Mouse (Mus musculus): ENCODE measurements around the gene Arhgap10. TPM values are rescaled to one million over a fixed set of nuclear protein-coding genes. Genes with fewer than 3 reads are reported as not detected.
A peak's percentile ranks its signal among the peaks of the same experiment; 100 is the strongest.

The Arhgap10 gene
- total RNA-seq, 2 experiments from 2014 or later: 6.9 to 7.6 TPM

GRCm38 (mm10) chr8:77446294-77446693, 71.5 kb downstream of the Arhgap10 start:
- DNase-seq (ENCODE audit: low spot score in 2 of 2): no peak

DNA sequence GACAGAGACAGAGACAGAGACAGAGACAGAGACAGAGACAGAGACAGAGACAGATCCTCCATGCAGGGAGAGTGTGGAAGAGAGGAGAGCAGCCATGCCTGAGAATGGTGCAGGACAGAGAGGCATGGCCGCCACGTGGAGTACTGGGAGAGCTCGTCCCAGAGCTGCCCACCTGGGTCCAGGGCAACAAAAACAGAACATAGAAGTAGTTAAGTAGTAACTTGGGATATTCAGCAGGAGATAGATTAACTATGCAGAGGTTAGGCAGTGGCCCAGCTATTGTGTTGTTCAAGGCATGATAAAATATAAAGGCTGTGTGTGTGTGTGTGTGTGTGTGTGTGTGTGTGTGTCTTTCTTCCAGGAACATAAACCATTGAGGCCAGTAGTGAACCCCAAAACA, 72.1 kb downstream of the Arhgap10 start:
- DNase-seq (ENCODE audit: low spot score in 2 of 2): no peak

DNA sequence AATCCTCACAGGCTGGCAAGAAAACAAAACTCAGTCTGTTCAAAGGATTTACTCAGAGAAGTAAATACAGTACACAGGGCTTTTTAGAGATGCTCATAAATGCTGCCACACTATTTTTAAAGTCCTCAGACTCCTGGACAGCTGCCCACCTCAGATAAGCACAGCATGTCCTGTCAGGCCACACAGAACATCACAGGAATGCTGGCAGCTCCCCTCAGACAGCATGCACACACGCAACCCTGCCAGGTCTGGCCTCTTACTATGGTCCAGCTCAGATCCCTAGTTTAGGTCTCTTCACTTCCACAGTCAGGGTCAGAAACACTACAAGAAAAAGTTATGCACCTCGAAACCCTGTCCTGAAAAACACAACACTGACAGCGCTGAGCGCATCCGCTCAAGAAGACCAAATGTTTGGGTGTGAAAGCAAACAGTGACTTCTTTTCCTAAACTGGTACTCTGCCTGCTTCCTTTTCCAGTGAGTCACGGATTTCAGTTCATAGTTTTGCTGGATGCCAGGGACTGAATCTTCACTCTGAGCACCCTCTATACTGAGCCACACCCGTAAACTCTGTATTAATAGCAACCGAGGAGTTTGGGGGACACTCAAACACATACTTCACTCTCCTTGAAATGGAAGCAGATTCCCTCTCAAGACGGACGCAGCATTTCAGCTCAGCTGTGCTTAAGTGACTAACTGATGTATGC, 73.4 kb downstream of the Arhgap10 start:
- DNase-seq (ENCODE audit: low spot score in 2 of 2): no peak

GRCm38 (mm10) chr8:77442452-77442851, 75.3 kb downstream of the Arhgap10 start:
- no peak for DNase-seq (ENCODE audit: low spot score in 2 of 2)

DNA sequence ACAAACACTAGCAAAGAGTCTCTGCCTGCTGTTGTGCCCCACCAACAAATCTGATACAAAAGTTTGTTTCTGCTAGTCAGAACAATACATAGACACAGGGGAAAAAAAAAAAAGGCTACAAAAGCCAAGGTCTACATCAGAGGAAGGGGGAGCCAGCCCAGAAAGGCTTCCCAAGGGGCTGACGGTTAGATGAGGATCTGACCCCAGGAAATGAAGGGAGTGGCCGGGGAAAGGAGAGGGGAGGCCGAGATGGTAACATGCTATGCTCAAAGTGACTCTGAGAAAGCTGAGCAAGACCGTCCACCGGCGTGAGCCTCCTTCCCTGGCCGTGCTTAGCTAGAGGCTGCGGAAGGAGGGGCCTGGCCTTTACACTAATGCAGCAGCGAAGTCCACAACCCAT, 76.8 kb downstream of the Arhgap10 start:
- no peak for DNase-seq (ENCODE audit: low spot score in 2 of 2)

GRCm38 (mm10) chr8:77440324-77440880, 77.4 kb downstream of the Arhgap10 start:
- no peak for DNase-seq (ENCODE audit: low spot score in 2 of 2)

- no peak for DNase-seq (ENCODE audit: low spot score in 2 of 2)
Observed at GRCm38 (mm10) chr8:77439670-77440069, 78.1 kb downstream of the Arhgap10 start.

DNA sequence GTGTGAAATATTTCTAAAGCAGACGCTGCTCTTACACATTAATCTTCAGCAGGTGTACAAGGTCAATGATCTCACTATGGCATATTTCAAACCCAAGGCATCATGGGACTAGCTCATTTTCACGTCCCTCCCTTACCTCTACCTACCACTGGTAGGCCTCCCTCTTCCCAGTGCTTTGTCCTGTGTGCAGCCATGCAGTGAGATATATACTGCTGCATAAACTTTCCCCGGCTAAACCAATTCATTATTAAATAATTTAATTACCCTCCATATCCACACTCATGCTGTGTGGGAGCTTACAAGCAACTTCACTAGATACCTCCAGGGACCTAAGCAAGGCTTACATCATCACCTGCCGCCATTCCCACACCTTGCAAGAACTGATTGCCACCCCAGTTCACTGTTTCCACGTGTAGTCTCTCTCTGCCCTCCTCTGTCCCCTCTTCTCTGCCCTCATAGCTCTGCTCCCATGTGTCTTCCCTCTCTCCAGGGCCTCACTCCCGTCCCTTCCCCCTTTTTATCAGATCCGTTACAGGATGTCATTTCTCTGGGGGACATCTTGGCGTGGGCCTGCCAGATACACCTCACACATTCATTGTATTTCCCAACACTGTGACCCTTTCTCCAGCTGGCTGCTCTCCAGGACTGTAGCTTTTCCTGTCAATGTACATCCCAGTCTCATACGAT, 79.8 kb downstream of the Arhgap10 start:
- no peak for DNase-seq (ENCODE audit: low spot score in 2 of 2)

GRCm38 (mm10) chr8:77436013-77436990, 81.5 kb downstream of the Arhgap10 start:
- no peak for DNase-seq (ENCODE audit: low spot score in 2 of 2)

DNA sequence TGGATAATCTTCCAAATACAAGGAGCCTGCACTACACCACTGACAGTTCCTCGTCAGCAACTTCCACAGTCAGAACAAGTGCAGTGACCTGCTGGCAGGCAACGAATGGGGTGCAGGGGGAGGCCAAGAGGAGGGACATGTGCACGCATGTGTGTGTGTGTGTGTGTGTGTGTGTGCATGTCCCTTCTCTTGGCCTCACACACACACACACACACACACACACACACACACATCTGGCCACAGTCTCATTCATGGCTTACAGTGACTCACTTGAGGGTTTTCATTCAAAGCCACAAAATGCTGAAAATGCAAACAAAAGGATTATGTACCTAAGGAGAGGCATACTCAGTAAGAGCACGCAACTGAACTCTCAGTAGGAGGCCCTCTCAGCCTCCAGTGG, 84.5 kb downstream of the Arhgap10 start:
- DNase-seq (ENCODE audit: low spot score in 2 of 2): no peak

- DNase-seq (ENCODE audit: low spot score in 2 of 2): no peak
Observed at GRCm38 (mm10) chr8:77432726-77433125, 85.0 kb downstream of the Arhgap10 start.

- no peak for DNase-seq (ENCODE audit: low spot score in 2 of 2)
Observed at GRCm38 (mm10) chr8:77428420-77428819, 89.3 kb downstream of the Arhgap10 start.

- no peak for DNase-seq (ENCODE audit: low spot score in 2 of 2)
Observed at GRCm38 (mm10) chr8:77428015-77428414, 89.7 kb downstream of the Arhgap10 start.

DNA sequence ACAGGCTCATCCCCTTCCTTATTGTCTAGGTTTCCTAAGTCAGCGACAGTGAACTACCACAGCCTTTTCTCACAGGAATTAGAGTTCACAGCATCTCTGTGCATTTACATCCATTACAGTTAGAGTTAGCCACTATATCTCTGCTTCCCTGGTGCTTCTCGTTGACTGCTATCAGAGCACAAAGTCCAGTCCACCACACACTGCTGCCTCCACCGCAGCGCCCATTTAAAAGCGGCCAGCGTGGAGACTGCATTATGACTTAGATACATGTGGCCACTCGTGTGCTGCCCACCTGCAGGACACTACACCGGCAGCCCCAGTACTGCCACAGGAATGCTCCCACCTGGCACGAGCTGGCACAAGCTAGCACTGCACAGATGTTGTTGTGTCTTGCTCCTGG, 90.3 kb downstream of the Arhgap10 start:
- DNase-seq (ENCODE audit: low spot score in 2 of 2): no peak

DNA sequence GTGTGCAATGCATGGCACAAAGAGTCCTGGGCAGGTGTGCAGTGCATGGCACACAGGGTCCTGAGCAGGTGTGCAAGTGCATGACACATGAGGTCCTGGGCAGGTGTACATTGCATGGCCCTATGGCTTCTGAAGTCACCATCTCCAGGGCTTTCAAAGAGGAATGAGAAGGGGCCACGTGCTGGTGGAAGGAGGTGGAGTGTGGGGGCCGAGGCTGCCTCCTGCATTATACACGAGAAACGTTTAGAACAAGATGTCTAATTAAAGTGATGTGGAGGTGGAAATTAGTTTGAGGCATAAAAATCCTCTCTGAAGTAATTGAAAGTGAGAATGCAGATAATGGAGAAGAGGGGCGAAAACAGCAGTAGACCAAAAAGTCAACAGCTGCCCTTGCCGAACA, 93.9 kb downstream of the Arhgap10 start:
- no peak for DNase-seq (ENCODE audit: low spot score in 2 of 2)

DNA sequence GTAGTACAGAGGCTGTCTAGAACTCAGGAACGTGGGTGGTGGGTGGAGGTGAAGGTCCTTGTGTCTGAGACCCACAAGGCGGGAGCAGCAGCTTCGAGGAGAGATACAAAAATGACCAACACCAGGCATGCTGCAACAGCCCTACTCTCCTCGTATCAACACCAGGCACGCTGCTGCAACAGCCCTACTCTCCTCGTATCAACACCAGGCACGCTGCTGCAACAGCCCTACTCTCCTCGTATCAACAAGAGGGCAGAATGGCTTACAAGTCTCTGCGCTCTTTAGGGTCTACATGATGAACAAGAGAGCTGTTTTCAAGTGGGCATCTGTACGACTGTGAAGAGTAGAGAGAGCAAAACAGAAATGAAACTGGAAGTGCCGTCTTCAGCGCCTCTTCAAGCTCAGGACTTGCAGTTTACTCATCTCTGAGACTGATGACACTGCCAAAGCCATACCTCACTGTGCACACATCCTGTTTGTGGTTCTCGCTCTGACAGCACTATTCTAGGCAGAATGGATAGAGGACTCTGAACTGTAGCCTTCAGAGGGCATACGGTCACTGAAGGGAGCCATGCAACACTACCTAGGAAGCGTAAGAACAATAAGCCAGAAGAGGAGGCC, 95.0 kb downstream of the Arhgap10 start:
- DNase-seq (ENCODE audit: low spot score in 2 of 2): no peak

- DNase-seq (ENCODE audit: low spot score in 2 of 2): no peak
Observed at GRCm38 (mm10) chr8:77421596-77421995, 96.2 kb downstream of the Arhgap10 start.

GRCm38 (mm10) chr8:77419731-77420130, 98.0 kb downstream of the Arhgap10 start:
- DNase-seq (ENCODE audit: low spot score in 2 of 2): peak; percentile 73 to 77

- no peak for DNase-seq (ENCODE audit: low spot score in 2 of 2)
Observed at GRCm38 (mm10) chr8:77416738-77417137, 101.0 kb downstream of the Arhgap10 start.

DNA sequence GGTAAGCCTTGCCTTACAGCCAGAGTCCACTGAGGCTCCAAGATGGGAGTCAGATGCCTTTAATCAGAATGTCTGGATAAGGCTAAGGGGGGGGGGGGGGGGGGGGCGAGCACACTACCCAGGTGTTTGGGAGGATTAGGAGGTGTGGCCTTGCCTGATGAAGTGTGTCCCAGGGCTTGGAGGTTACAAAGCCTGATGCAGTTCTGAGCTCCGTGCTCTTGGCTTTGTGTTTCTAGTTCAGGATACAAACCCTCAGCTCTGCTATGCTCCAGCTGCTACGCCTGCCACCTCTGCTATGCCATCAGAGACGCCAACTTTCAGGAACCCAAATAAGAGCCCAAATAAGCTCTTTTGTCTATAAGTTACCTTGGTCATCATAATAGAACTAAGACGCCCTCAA, 101.7 kb downstream of the Arhgap10 start:
- DNase-seq (ENCODE audit: low spot score in 2 of 2): no peak

DNA sequence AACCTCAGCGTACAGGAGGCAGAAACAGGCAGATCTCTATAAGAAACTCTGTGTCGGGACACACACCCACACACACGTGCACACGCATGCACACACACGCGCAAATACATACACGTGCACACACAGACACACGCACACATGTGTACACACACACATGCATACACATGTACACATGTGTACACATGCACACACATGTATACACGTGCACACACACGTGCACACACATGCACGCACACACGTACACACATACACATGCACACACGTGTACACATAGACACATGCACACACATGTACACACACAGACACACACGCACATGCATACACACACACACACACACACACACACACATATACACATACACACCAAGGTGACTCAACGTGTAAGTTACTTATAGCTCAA, 106.5 kb downstream of the Arhgap10 start:
- no peak for DNase-seq (ENCODE audit: low spot score in 2 of 2)

Data from layer of hippocampus, postnatal 14 days (tissue).